Mouse (Mus musculus) heart, embryonic 14.5 days (tissue): ENCODE data around the gene Crybg2. TPM values are rescaled to one million over a fixed set of nuclear protein-coding genes. Genes with fewer than 3 reads are reported as not detected.

Experiments used
- ATAC-seq: fragments of 200-750 bp; cut with Nextera tagmentation; 2 replicates; pipeline ENCODE4 v1.8.0; 2017; ENCODE audit warnings: low read depth, moderate TSS enrichment; ENCODE audit not compliant: insufficient number of reproducible peaks, insufficient read depth, low FRiP score
- H3K27ac ChIP-seq, 2 experiments: fragments of 200-500 bp in 1 of 2; fragments of 300-500 bp in 1 of 2; sonication (generic) in 1 of 2; replicated peaks in 1 of 2; 2 replicates each; pipeline ENCODE4 v1.5.1; 2012 to 2014; ENCODE audit warnings: low read depth in 2 of 2, low read length in 2 of 2, control low read depth in 1 of 2, mild to moderate bottlenecking in 1 of 2, mixed read lengths in 1 of 2; ENCODE audit not compliant: control insufficient read depth in 1 of 2, insufficient read depth in 1 of 2
- H3K27me3 ChIP-seq: fragments of 300-500 bp; sonication (generic); 2 replicates; pipeline ENCODE4 v1.6.1; 2014; ENCODE audit warnings: mild to moderate bottlenecking, low read length, control low read depth; ENCODE audit not compliant: control insufficient read depth, insufficient read depth
- H3K36me3 ChIP-seq: fragments of 300-500 bp; sonication (generic); 2 replicates; pipeline ENCODE4 v1.6.1; 2014; ENCODE audit warnings: mild to moderate bottlenecking, control low read depth, low read length, mixed read lengths; ENCODE audit not compliant: control insufficient read depth, insufficient read depth
- H3K4me1 ChIP-seq, 2 experiments: fragments of 200-500 bp in 1 of 2; fragments of 300-500 bp in 1 of 2; sonication (generic) in 1 of 2; 2 replicates each; pipeline ENCODE4 v1.6.1; 2012 to 2014; ENCODE audit warnings: low read length in 2 of 2, control low read depth in 1 of 2, mixed read lengths in 1 of 2; ENCODE audit not compliant: control insufficient read depth in 2 of 2, insufficient read depth in 2 of 2
- H3K4me2 ChIP-seq: fragments of 300-500 bp; sonication (generic); 2 replicates; pipeline ENCODE4 v1.6.1; 2014; ENCODE audit warnings: mild to moderate bottlenecking, low read length
- H3K4me3 ChIP-seq, 2 experiments: fragments of 200-500 bp in 1 of 2; fragments of 300-500 bp in 1 of 2; sonication (generic) in 1 of 2; 2 replicates each; pipeline ENCODE4 v1.5.1; 2012 to 2014; ENCODE audit warnings: low read length in 2 of 2, mild to moderate bottlenecking in 2 of 2, control low read depth in 1 of 2, low read depth in 1 of 2, moderate library complexity in 1 of 2; ENCODE audit not compliant: control insufficient read depth in 1 of 2, insufficient read depth in 1 of 2
- H3K9ac ChIP-seq: fragments of 300-500 bp; sonication (generic); 2 replicates; pipeline ENCODE4 v1.6.1; 2014; ENCODE audit warnings: mild to moderate bottlenecking, low read length
- H3K9me3 ChIP-seq: fragments of 300-500 bp; sonication (generic); 2 replicates; pipeline ENCODE4 v1.6.1; 2016; ENCODE audit warnings: low read length, control low read depth; ENCODE audit not compliant: control insufficient read depth
- WGBS: fragments of 180-500 bp; shearing (Covaris S2); extraction: QIAGEN DNeasy Blood & Tissue Kit; methylation state at CpG from one replicate; pipeline ENCODE4 v1.1.7; 2014; 5-methylcytosine and 5-hydroxymethylcytosine counted together
- polyA plus RNA-seq: library from polyadenylated mRNA; unstranded; fragments of >200 nt; fragmentation: Nextera tagmentation; extraction: Ambion mirVana; gene quantifications from 2 replicates; pipeline ENCODE4 v1.2.1, GENCODE M21; 2014

Gene Crybg2
- polyA plus RNA-seq, 1 experiment from 2014 or later: 0.12 TPM

DNA sequence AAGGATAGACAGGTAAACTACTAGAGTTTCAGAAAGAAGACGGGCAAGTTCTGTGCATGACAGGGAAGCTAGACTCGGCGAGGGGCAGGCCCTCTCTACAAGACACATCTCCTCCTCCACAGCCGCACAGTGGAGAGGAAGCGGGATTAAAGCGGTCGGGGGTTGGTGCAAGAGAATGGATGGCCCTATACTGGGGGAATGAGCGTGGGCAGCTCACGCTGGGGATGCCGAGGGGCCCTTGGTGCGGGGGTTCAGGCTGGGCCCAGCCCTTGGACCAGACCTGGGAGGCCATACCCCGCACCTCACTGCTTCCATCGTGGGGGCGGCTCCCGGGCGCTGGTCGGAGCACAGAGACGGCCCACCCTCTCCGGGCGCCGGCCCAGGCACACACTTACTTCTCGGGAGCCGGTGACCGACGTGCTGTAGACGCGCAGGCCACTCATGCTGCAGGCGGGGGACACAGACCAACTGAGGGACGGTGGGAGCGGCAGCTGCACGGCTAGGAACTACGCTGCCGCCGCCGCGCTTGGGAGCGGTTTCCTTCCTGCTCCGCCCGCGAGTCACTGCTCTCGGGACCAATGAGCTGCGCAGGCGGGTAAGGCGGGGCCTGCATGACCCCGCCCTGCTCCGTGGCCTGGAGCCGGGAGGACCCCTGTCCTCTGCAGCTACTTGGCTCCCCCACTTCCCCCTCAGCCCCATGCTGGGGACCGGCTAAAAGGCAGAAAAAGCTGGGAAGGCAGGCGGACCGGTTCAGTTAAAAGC, 67.8 kb downstream of the Crybg2 start, which contains the start of gene Sh3bgrl3:
Sh3bgrl3 (minus strand) TSS at position 569 of the 762 bp plus-strand sequence.
- H3K4me3 ChIP-seq: peak within 1 kb of the TSS; percentile 67 to 91
- peak within 1 kb of the TSS; percentile 87 for H3K9ac ChIP-seq
- H3K4me1 ChIP-seq: peaks cover 13 to 22% of the 10 kb centered on the region in 2 experiments
- H3K36me3 ChIP-seq: peaks cover 28% of the 10 kb centered on the region
- under 1% methylated on average over 50 of the region's 50 CpGs for WGBS
- peak within 1 kb of the TSS; percentile 85 for H3K4me2 ChIP-seq
- no peaks in the 10 kb centered on the region for H3K9me3 ChIP-seq
- no peaks in the 10 kb centered on the region for H3K27me3 ChIP-seq
- ATAC-seq: peak; percentile 90
- H3K27ac ChIP-seq: peak within 1 kb of the TSS; percentile 79 to 88

DNA sequence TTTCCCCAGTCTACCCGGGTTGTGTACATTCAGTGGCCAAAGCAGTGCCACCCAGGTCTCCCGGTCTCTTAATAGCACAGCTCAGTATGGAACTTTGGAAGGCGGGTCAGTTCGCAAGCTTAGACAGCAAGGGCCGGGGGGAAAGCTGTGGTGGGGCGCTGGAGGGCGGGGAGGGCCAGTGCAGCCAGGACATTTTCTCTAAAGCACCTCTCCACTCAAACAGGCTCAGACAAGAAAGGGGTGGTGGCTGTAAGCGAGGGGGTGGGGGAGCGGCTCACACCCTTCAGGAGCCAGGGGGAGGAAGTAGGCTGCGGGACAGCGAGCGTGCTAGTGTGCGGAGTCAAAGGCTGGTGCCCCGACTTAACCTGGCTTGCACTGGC, 68.4 kb downstream of the Crybg2 start:
- WGBS: 2% methylated on average over 14 of the region's 14 CpGs

DNA sequence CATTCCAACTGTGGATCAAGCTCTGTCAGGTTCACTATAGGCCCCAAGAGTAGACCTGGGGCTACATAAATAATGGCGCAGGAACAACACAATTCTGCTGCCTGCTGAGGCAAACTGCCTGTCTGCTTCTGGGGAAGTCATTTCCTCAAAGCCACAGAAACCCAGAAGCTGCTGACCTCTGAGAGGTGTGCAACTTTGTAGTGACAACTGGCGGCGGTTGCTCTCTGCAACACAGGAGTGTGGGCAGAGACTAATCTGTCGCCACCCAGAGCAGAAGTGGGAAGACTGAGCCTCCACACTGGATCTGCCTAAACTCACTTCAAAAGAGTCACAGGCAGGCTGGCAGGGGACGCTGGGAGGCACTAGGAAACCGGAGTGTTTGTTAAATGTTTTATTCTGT, 68.9 kb downstream of the Crybg2 start:
- Histone ChIP-seq H3K27me3 (no peaks in the 10 kb centered on the region), H3K4me2 (peak overlapping the region; percentile 85), H3K36me3 (peaks cover 28% of the 10 kb centered on the region), H3K9me3 (no peaks in the 10 kb centered on the region), H3K4me1 (peaks cover 13 to 22% of the 10 kb centered on the region in 2 experiments), H3K9ac (peak overlapping the region; percentile 87), H3K27ac (peak overlapping the region; percentile 21 to 88; a peak in 2 of 4 replicates), H3K4me3 (peak overlapping the region; percentile 67 to 91; a peak in 3 of 4 replicates)
- no peak for ATAC-seq
- WGBS: 24% methylated on average over 6 of the region's 6 CpGs

More for the DNA sequence above, 68.4 kb downstream of the Crybg2 start:
- peak overlapping the region; percentile 85 for H3K4me2 ChIP-seq
- peak; percentile 24 for ATAC-seq
- no peaks in the 10 kb centered on the region for H3K27me3 ChIP-seq
- H3K36me3 ChIP-seq: peaks cover 28% of the 10 kb centered on the region
- peaks cover 13 to 22% of the 10 kb centered on the region in 2 experiments for H3K4me1 ChIP-seq
- H3K9ac ChIP-seq: peak overlapping the region; percentile 87
- H3K9me3 ChIP-seq: no peaks in the 10 kb centered on the region
- peak overlapping the region; percentile 79 to 88 for H3K27ac ChIP-seq
- peak overlapping the region; percentile 67 to 91 for H3K4me3 ChIP-seq

DNA sequence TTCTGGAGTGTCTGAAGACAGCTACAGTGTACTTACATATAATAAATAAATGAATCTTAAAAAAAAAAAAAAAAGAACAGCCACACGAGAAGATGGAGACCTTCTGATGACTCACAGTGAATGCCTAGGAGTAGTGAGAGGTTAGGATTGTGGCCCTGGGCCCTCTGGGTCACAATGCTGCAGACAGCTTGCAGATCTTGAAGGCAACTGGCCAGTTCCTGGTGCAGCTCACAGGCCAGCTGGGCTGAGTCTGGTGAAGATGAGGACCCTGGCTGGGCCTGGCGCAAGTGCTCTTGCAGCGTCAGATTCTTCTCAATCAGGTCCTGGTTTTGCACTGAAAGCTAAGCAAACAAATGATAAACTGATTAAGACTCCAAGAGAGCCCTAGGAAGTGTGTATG, 71.5 kb downstream of the Crybg2 start:
- no peaks in the 10 kb centered on the region for H3K27me3 ChIP-seq
- H3K9ac ChIP-seq: no peak overlapping the region
- H3K4me1 ChIP-seq: peaks cover 13 to 21% of the 10 kb centered on the region in 2 experiments
- no peak for ATAC-seq
- 69% methylated on average over 3 of the region's 3 CpGs for WGBS
- no peak overlapping the region for H3K4me3 ChIP-seq
- no peaks in the 10 kb centered on the region for H3K9me3 ChIP-seq
- H3K27ac ChIP-seq: no peak overlapping the region
- no peak overlapping the region for H3K4me2 ChIP-seq
- peaks cover 20% of the 10 kb centered on the region for H3K36me3 ChIP-seq

DNA sequence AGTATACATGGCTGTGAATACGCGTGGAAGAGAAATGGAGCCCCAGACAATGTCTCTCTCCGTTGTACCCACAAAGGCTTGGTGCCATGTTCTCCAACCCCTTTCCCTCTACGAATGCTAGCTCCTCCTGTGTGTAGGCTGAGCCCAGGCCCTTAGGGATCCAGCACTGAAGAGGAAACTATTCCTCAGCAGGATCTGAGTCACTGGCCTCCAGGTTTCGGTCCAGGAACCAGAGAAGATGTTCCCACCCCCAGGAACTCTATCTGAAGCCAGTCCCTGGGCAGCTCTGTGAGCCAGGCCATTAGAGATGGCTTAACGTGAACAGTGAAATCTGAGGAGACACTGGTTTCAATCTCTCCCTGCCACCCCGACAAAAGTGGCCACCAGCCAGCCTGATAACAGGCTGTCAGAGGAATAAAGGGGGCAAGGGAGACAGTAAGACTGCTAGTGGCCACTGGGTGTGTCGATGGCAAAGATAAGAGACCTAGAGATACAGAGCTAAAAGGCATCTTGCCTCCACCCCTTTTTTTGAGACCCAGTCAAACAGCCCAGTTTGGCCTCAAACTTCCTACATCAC, 72.0 kb downstream of the Crybg2 start:
- H3K4me3 ChIP-seq: no peak overlapping the region
- H3K36me3 ChIP-seq: peaks cover 20% of the 10 kb centered on the region
- H3K9ac ChIP-seq: no peak overlapping the region
- H3K9me3 ChIP-seq: no peaks in the 10 kb centered on the region
- peaks cover 11 to 16% of the 10 kb centered on the region in 2 experiments for H3K4me1 ChIP-seq
- H3K27ac ChIP-seq: no peak overlapping the region
- no peak overlapping the region for H3K4me2 ChIP-seq
- H3K27me3 ChIP-seq: no peaks in the 10 kb centered on the region
- WGBS: 53% methylated on average over 8 of the region's 8 CpGs
- ATAC-seq: no peak

DNA sequence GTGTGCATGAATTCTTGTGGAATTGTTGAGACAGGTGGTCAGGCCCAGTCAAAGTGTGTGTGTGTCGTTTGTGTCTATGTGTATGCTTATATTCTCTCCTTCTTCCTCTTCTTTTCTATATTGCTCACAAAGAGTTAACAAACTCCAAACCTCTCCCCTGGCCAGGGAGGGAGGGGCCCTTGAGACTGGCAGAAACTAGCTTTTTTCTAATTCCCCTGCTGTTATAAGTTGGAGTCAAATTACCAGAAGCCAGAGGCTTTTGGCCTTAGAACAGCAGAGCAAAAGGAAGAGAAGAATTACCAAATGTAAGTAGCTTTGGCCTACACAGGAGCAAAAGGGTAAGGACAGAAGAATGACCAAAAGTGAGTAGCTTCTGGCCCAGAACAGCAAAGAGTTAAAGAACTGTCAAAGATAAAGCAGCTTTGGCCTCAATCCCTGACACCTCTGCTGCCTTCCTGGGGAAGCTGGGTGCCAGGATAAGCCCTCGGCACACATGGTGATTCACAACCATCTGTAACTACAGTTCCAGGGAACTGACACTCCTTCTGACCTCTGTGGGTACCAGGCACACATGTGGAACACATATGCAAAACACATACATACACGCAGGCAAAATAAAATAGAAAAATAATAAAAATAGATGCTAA, 75.8 kb downstream of the Crybg2 start:
- 33% methylated on average over 3 of the region's 3 CpGs for WGBS
- no peak overlapping the region for H3K4me3 ChIP-seq
- H3K4me1 ChIP-seq: no peaks in the 10 kb centered on the region; a peak in 1 of 4 replicates
- H3K27ac ChIP-seq: no peak overlapping the region
- H3K4me2 ChIP-seq: no peak overlapping the region
- H3K9ac ChIP-seq: no peak overlapping the region
- no peaks in the 10 kb centered on the region for H3K27me3 ChIP-seq
- H3K9me3 ChIP-seq: no peaks in the 10 kb centered on the region
- no peak for ATAC-seq
- peaks cover 16% of the 10 kb centered on the region for H3K36me3 ChIP-seq

DNA sequence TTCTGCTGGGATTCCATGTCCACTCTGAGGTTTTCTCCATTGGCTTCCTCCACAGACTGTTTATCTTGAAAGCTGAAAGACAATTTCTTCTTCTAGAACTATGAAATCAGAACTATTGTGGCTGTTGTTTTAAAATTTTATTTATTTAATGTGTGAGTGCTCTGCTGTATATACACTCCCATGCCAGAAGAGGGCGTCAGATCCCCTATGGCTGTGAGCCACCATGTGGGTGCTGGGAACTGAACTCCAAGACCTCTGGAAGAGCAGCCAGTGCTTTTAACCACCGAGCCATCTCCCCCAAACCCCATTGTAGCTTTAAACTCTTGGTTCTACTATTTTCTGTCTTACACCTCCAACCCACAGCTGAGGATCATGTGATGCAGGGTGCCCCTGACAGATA, 78.2 kb downstream of the Crybg2 start:
- ATAC-seq: no peak
- Histone ChIP-seq H3K27ac (no peak overlapping the region), H3K36me3 (peaks cover 9% of the 10 kb centered on the region), H3K9me3 (no peaks in the 10 kb centered on the region), H3K27me3 (no peaks in the 10 kb centered on the region), H3K4me1 (no peaks in the 10 kb centered on the region), H3K4me2 (no peak overlapping the region), H3K4me3 (no peak overlapping the region), H3K9ac (no peak overlapping the region)
- WGBS: 89% methylated on average over 2 of the region's 2 CpGs
